Mouse (Mus musculus): ENCODE results near the gene Gm20532.

DNA sequence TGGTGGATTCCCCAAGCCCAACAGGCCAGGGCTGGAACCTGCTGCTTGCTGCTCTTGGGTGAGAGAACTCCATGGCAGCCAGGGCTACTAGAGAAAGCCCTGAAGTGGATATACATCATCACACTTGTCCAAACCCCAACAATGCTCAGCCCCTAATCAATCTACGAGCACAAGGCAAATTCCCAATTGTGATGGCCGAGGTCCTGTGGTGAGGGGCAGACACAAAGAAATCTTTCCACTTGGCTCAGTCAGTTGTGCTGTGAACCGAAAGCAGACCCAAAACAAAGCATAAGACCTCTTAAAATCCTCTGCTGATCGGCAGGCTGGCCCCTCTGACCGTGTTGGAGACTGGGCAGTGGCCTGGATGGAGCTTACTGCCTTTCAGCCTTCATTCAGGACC is 11.6 kb upstream of the Gm20532 start:
- TF ChIP-seq POLR2A (IDR thresholded peaks at IDR 0.05; ENCODE audit: borderline replicate concordance, control insufficient read depth, low read depth, low read length): no peak
- no peak for TF ChIP-seq CTCF (IDR thresholded peaks at IDR 0.05; ENCODE audit: control insufficient read depth, insufficient read depth, low read length)
